Mouse (Mus musculus) right cerebral cortex, postnatal 25 days (tissue): Measurements from ENCODE around the gene Uck1.

Experiments used
- DNase-seq: peaks from one replicate; pipeline ENCODE4 v3.0.0; 2022

Uck1 gene

GRCm38 (mm10) chr2:32218541-32219334 lies 41.2 kb downstream of the Uck1 start:
- no peak for DNase-seq

DNA sequence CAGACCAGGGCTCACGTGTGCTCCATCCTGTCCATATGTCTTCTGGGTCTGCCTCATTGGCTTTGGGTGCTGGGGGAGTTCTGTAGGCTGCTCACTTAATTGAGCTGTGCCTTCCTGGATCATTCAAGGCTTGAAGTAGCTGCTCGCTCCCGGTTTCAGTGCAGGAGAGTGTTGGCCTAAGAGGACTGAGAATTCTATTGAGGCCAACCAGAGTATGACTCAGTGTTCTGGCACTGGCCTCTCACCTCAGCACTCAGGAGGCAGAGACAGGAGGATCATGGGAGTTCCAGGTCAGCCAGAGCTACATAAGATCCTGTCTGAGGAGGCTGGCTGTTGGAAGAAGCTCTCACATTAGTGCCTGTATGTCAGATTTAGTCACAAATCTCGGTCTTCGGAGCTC lies 41.8 kb downstream of the Uck1 start:
- no peak for DNase-seq

GRCm38 (mm10) chr2:32217656-32218055 lies 42.3 kb downstream of the Uck1 start:
- no peak for DNase-seq

GRCm38 (mm10) chr2:32216506-32216905 lies 43.5 kb downstream of the Uck1 start:
- no peak for DNase-seq

DNA sequence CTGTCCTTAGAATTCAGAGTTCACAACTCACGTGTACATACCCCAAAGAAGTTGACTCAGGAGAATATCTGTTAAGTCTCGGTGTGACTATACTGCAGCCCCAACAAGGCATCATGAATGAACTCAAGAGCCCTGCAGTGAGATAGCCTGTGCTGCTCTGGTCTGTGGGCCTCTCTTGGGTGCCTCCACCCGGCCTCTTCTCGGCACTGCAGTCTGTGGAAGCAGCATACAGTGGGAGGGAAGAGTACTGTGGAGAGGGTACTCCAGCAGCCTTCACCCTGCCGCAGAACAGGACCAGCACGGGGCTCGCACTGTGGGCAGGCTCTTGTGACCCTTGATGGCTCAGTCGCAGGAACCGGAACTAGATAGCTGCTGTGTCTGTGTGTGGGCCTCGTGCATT lies 44.4 kb downstream of the Uck1 start:
- no peak for DNase-seq

- DNase-seq = no peak
These were observed 47.0 kb downstream of the Uck1 start for GRCm38 (mm10) chr2:32213000-32213399.

DNA sequence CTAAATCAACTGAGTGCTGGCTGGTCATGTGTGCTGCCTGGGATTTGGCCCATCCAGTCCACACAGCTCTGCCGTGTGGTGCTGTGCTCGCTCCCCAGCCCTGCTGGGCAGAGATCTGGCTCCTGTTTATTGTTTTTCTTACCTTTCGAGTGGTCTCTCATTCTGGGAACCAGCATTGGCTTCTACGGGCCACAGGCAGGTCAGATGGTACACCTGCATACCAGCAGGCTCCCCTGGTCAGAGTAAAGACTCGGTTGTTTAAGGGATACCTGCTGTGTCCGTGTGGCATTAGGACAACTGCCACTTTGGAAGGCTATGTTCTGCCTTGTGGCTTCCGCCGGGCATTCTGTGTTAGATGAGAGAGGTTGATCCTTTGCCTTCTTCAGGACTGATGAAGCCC lies 48.3 kb downstream of the Uck1 start:
- DNase-seq = no peak

DNA sequence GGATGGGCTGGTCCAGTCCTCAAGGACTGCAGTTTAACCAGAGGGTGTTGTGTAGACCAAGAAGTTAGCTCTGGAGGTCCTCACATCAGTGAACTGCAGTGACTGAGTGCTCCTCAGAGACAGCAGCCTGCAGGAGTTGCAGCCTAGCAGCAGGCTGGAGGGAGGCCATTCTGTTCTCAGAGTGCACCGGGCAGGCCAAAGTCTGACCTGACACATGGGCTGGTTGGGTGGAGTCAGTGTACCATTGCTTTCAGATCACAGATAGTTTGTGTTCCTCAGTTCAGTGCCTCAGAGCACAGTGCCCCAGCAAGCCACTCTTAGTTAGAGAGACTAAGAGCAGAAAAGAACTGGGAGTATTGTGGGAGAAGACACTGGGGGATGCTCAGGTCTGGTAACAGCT lies 52.3 kb downstream of the Uck1 start:
- DNase-seq = no peak
